Mouse (Mus musculus): ENCODE measurements at regions not wholly inside any gene's neighbourhood (a gene's known extent, or its start where the extent isn't known, plus 50 kb on each side); places are given as distances from the start of the nearest gene placed in this dataset.

DNA sequence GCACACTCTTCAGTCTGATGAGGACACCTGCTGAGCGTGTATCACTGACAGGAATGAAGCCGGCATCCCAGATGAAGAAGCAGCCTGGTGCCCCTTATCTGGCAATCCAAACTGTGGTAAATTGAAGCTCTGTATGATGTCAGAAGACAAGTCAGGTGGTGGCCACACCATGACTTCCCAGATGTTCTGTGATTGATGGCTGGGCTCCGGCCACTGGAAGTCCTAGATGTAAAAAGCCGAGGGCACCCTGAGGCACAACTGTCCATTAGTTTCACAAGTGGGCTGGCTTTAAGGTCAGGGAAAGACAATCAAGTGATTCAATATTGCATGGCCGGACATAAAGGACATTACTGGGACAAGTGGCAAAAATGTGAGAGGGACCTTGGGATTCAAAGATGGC, 74.4 kb upstream of the Errfi1 start:
- no peak for TF ChIP-seq CTCF (IDR thresholded peaks at IDR 0.05; ENCODE audit: borderline replicate concordance, insufficient read depth, low read depth, low read length)
- no peak for TF ChIP-seq POLR2A (IDR thresholded peaks at IDR 0.05; ENCODE audit: borderline replicate concordance, insufficient read depth, low read length)
